Mouse (Mus musculus): ENCODE data around the gene Eml3.

GRCm38 (mm10) chr19:8914212-8914611 is 15.1 kb upstream of the Eml3 start:
- no peak for TF ChIP-seq CTCF (IDR thresholded peaks at IDR 0.05 in 2 of 3, conservative IDR thresholded peaks at IDR 0.05 in 1 of 3; ENCODE audit: control insufficient read depth in 1 of 3, insufficient read depth in 1 of 3, low read depth in 2 of 3, low read length in 3 of 3, poor library complexity in 1 of 3, severe bottlenecking in 1 of 3)
- no peak for TF ChIP-seq NELFE (IDR thresholded peaks at IDR 0.05; ENCODE audit: low read depth, low read length)
- TF ChIP-seq JUND (IDR thresholded peaks at IDR 0.05; ENCODE audit: low read depth, low read length), result no peak
- no peak for TF ChIP-seq MEF2A (IDR thresholded peaks at IDR 0.05; ENCODE audit: extremely low read depth, insufficient replicate concordance, low read depth, low read length, poor library complexity, severe bottlenecking)
- TF ChIP-seq GABPA (IDR thresholded peaks at IDR 0.05; ENCODE audit: low read depth, low read length), result no peak
- TF ChIP-seq POLR2A (IDR thresholded peaks at IDR 0.05; ENCODE audit: control insufficient read depth in 1 of 2, insufficient read depth in 1 of 2, low read depth in 1 of 2, low read length in 2 of 2, poor library complexity in 1 of 2), result no peak
- no peak for TF ChIP-seq HCFC1 (IDR thresholded peaks at IDR 0.05; ENCODE audit: low read depth, low read length)
- TF ChIP-seq USF2 (IDR thresholded peaks at IDR 0.05; ENCODE audit: borderline replicate concordance in 1 of 2, insufficient read depth in 1 of 2, low read depth in 1 of 2, low read length in 2 of 2), result no peak
- no peak for TF ChIP-seq GATA1 (IDR thresholded peaks at IDR 0.05; ENCODE audit: low read depth, low read length)
- TF ChIP-seq EP300 (IDR thresholded peaks at IDR 0.05; ENCODE audit: low read depth in 1 of 2, low read length in 2 of 2), result no peak
- TF ChIP-seq MAX (IDR thresholded peaks at IDR 0.05; ENCODE audit: low read length), result no peak
